Mouse (Mus musculus) 3T3-L1 (cell line): ENCODE results near the gene Anapc1.

Experiments
- DNase-seq: peaks from one replicate; pipeline ENCODE4 v3.0.0-alpha.2; 2015; ENCODE audit warnings: low read depth, low spot score

Gene Anapc1

GRCm38 (mm10) chr2:128566304-128567147 is 120.7 kb downstream of the Anapc1 start:
- peak; percentile 54 for DNase-seq

GRCm38 (mm10) chr2:128565904-128566303 is 121.3 kb downstream of the Anapc1 start:
- DNase-seq: peak; percentile 87

GRCm38 (mm10) chr2:128564195-128564594 is 123.0 kb downstream of the Anapc1 start:
- DNase-seq: no peak
